Mouse (Mus musculus): ENCODE data around the gene Dnmt3l. TPM values are rescaled to one million over a fixed set of nuclear protein-coding genes. Genes with fewer than 3 reads are reported as not detected.
"Not testable (repeated sequence)": the region's sequence is repeated elsewhere in the genome, so short reads cannot be mapped to it uniquely, and the experiment has no call there.

Gene Dnmt3l
- not detected for total RNA-seq (2021)
- long read RNA-seq, experiment 1 = 0 reads
- long read RNA-seq, experiment 2 = 0 reads

DNA sequence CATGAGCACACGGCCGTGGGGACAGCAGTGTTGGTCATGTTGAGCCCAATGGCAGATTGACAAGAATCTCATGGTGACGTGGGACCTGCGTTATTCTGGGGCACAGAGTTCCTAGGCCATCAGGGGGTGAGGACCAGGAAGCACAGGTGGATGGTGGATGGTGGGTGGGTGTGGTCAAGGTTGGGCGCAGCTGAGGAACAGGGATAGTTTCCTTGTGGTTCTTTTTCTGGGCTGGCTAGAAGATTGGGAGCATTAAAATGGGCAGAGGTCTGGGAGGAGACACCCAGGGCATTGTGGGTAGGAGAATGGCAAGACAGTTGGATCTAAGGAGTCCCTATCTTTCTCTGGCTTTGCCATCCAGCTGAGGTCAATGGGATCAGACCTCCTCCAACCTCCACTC is at the start of gene Dnmt3l:
Gene Dnmt3l (plus strand): TSS at position 301 of the 400 bp plus-strand sequence.
- DNase-seq = no peak
- intact Hi-C loops (cut with DNase I; ENCODE audit: low total_unique reads) = no loop called here

- intact Hi-C loops (cut with DNase I; ENCODE audit: low total_unique reads) = no loop called here
- DNase-seq = no peak
These were observed 46.1 kb upstream of the Dnmt3l start for GRCm38 (mm10) chr10:77995639-77996038.

DNA sequence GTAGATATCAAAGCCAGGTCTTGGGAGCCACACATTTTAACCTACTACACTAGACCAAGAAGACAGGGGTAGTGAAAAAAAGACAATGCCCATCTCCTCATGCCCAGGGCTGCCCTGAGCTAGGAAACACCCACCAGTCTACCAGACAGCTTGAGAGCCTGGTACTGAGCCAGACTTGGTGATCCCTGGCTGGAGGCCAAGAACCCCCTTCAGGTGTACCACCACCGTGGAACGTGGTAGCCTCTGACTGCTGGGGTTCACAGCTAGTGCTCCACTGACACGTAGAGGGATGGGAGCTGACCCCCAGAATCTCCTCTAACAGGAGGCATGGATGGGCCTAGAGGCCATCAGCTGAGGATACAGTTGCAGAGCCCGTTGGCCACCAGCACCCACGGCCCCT is 41.5 kb upstream of the Dnmt3l start:
- intact Hi-C loops (cut with DNase I; ENCODE audit: low total_unique reads) = no loop called here
- no peak for DNase-seq

DNA sequence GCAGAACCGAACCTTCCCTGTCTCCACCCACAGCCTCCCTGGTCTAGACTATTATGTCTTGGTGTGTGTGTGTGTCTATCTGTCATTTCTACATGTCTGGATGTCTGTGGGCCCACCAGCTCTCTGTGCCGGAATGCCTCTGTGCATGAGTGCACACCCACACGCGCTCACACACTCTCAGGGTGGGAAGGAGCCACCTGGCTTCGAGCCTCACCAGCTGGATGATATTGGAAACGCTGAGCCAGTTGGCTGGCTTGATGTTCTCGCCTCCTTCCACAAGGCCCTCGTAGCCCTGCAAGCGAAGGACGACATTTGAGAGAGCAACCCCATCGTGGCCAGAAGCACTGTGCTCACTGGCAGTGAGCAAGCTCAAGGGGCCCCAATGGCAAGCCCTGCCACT is 40.0 kb upstream of the Dnmt3l start:
- intact Hi-C loops (cut with DNase I; ENCODE audit: low total_unique reads) = no loop called here
- peak; percentile 63 for DNase-seq

DNA sequence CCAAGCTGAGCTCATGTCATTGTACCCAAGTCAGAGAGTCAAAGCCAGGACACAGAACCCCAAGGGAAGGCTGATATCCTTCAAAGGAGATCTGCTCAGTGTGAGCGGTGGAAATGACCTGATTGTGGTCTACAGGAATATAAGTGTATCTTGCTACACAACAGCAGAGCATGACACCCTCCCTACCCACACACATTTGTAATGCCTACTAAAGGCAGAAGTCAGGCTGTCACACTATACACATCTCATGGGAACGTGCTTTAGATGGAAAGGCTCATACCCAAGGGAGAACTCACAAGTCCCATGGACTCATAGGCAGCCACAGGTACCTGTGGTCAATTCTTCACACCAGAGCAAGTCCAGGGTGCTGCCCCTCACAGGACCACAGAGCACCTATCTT is 39.4 kb upstream of the Dnmt3l start:
- intact Hi-C loops (cut with DNase I; ENCODE audit: low total_unique reads) = no loop called here
- DNase-seq = no peak

DNA sequence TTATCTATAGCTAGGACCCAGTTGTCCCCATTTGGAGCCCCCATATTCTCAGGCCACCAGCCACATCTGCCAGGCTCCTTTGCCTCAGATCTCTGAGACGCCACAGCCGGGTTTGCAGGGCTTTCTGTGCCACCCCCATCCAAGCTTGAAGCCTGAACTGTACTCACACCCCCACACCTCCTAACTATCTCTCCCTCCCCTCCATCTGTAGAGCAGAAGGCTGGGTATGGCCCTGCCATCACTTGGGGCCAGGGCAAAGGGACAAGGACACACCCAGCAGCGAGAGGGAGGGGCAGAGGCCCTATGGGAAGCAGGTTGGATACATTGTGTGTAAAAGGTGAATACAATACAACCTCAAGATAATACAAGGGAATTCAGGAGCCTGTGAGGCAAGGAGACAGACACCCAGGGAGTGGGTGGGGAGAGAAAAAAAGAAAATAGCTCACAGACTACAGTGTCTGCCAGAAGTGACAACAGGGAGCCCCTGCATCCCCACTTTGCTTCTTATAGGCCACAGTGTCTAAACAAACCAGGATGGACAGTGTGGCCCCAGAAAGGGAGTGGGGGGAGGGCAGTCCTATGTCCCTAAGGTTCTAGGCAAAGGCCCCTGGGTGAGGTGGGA is 37.2 kb upstream of the Dnmt3l start:
- intact Hi-C loops (cut with DNase I; ENCODE audit: low total_unique reads) = no loop called here
- no peak for DNase-seq

DNA sequence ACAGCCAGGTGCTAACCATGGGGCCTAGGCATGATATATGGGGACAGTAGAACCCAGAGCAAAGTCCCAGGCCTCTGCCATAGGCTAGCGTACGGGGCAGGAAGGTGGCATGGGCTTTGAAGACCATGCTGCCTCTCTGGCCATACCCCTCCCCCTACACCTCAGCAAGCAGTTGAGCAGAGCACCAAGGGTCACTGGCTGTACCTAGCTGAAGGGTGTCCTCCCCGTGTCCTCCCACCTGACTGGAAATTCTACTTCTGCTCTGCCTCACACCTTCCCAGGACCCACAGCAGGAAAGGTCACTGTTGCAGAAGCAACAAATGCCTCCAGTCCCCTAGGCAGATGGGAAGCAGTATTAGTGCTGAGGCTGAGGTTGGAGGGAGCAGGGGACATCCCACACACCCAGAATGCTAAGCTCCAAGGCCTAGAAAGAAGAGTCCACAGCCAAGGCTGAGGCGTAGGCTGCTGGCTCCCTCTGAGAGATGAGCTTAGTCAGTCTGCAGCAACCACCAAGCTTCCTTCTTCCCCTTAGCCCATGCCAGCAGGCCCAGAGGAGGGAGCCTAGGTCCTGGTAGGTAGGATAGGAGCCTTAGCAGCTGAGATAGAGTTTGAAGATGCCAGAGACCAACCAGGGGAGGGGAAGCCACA is 35.8 kb upstream of the Dnmt3l start:
- intact Hi-C loops (cut with DNase I; ENCODE audit: low total_unique reads) = no loop called here
- no peak for DNase-seq

DNA sequence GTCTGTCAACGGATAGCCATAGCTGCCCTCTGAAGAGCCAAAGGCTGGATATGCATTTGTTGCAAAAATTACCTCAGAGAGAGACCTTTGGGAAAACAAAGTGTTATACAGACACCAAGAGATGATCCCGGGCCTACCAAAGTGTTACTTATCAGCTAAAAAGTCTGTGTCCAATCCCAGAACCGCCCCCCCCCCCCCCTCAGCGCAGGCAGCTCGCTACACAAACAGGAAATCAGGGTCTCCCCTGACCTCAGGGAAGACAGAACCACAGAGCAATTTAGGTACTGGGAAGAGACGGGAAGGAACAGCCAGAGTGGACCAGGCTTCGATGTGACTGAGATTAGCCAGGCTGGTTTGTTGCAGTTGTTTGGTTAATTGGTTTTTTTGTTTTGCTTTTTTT is 34.5 kb upstream of the Dnmt3l start:
- DNase-seq = no peak
- intact Hi-C loops (cut with DNase I; ENCODE audit: low total_unique reads) = no loop called here

- no peak for DNase-seq
- intact Hi-C loops (cut with DNase I; ENCODE audit: low total_unique reads) = no loop called here
These were observed 33.6 kb upstream of the Dnmt3l start for GRCm38 (mm10) chr10:78008169-78008568.

DNA sequence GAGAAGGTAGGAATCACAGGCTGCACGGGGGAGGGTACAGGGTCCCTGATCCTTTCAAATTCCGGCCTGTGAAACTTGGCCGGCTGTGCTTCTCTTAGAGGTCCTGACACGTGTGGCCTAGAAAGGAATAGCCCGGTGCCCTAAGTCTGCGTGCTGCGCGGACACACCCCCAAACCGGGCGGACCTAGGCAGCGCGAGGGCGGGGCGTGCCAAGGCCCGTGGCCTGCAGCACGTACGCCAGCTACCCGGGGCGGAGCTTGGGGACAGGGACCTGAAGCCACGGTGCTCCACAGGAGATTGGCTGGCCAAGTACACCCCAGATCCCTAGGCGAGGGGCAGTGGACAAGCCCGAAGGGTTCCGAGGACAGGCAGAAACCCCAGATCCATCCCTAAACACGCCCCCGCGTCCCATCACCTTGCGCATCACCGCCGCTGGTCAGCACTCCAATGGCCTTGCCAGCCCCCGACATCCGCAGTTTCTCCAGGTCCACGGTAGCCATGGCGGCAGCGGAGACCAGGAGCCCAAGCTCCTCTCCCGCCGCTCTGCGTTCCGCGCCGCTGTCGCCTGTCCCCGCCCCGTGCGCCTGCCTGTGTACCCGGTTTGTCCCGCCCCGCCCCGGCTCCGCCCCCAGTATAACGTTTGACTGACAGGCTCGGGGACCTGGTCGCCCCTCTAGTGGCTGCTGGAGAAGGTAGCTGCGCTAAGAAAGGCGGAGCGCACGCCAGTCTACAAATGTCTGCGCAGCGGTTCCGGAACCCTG is 32.4 kb upstream of the Dnmt3l start:
- intact Hi-C loops (cut with DNase I; ENCODE audit: low total_unique reads) = no loop called here

GRCm38 (mm10) chr10:78009945-78010293 is 31.8 kb upstream of the Dnmt3l start, which contains the start of gene Pfkl:
Gene Pfkl, minus strand, starts transcription at chr10:78010083.
- intact Hi-C loops (cut with DNase I; ENCODE audit: low total_unique reads) = no loop called here
- DNase-seq = no peak

More for the DNA sequence above, 32.4 kb upstream of the Dnmt3l start:
- DNase-seq = peak; percentile 96

DNA sequence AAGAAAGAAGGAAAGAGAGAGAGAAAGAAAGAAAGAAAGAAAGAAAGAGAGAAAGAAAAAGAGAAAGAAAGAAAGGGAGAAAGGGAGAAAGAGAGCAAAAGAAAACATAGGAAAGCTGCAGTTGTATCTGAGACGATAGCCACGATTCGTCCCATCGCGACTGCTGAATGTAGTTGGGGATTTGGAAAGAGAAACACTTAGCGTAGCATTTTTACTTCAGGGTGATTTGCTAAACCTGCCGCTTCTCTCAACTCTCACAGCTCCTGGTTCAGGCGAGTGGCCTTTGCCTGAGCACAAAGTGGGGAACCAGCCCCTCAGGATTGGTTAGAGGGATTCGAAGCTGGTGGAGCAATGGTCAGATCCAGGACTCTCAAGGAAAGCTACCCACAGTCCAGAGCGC is 31.4 kb upstream of the Dnmt3l start:
- no peak for DNase-seq
- intact Hi-C loops (cut with DNase I; ENCODE audit: low total_unique reads) = no loop called here

DNA sequence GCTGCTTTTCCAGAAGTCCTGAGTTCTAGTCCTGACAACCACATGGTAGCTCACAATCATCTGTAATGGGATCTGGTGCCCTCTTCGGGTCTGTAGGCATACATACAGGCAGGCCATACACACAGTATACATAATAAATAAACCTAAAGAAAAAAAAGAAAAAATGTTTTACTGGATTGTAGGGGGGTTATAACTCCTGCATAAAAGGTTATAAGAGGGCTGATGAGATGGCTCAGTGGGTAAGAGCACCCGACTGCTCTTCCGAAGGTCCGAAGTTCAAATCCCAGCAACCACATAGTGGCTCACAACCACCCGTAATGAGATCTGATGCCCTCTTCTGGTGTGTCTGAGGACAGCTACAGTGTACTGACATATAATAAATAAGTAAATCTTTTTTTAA is 30.6 kb upstream of the Dnmt3l start:
- intact Hi-C loops (cut with DNase I; ENCODE audit: low total_unique reads); DNase-seq: not testable (repeated sequence)

DNA sequence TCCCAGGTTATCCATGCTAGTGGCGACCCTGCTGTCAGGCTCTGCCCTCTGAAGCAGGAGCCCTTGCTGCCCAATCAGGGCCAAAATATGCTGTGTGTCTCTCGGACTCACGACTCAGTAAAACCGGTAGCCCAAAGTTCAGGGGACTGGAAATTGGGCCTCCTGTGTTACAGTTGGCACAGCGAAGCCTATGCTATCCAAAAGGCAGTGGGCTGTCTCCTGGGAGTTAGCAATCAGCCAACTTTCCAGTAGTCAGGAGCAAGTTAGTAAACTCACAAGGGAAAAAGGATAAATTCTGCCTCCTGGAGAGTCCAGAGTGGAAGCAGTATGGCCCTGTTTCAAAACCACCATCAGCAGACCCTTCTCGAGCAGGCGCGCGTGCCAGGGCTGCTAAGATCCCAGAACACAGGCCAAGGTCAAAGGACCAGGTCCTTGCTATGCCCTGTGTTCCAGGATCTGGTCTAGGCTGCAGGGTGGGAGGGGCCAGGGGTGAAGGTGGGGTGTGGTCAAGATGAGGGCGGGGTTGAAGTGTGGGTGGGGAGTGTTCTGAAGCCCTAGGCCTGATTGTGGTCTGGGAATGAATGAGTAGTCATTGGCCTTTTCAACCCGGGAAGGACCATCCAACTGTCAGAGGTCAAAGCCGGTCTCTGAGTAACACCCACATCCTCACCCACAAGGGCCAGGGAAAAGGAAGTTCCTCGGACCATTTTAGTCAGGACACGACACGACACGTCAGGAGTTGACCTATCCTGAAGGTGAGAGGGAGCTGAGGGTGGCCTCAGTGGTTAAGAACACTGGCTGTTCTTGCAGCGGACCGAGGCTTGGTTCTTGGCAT is 28.9 kb upstream of the Dnmt3l start:
- DNase-seq = no peak
- intact Hi-C loops (cut with DNase I; ENCODE audit: low total_unique reads) = no loop called here

- intact Hi-C loops (cut with DNase I; ENCODE audit: low total_unique reads) = no loop called here
These were observed 26.3 kb upstream of the Dnmt3l start for GRCm38 (mm10) chr10:78015489-78015888.

GRCm38 (mm10) chr10:78016366-78016765 is 25.4 kb upstream of the Dnmt3l start:
- intact Hi-C loops (cut with DNase I; ENCODE audit: low total_unique reads) = no loop called here

More at GRCm38 (mm10) chr10:78015489-78015888, 26.3 kb upstream of the Dnmt3l start:
- no peak for DNase-seq

GRCm38 (mm10) chr10:78018797-78019203 is 22.9 kb upstream of the Dnmt3l start:
- intact Hi-C loops (cut with DNase I; ENCODE audit: low total_unique reads) = no loop called here
- peak; percentile 78 for DNase-seq

More at GRCm38 (mm10) chr10:78016366-78016765, 25.4 kb upstream of the Dnmt3l start:
- no peak for DNase-seq

- no peak for DNase-seq
- intact Hi-C loops (cut with DNase I; ENCODE audit: low total_unique reads) = no loop called here
These were observed 22.5 kb upstream of the Dnmt3l start for GRCm38 (mm10) chr10:78019291-78019690.

GRCm38 (mm10) chr10:78019984-78020383 is 21.8 kb upstream of the Dnmt3l start:
- intact Hi-C loops (cut with DNase I; ENCODE audit: low total_unique reads) = not testable (repeated sequence)

DNA sequence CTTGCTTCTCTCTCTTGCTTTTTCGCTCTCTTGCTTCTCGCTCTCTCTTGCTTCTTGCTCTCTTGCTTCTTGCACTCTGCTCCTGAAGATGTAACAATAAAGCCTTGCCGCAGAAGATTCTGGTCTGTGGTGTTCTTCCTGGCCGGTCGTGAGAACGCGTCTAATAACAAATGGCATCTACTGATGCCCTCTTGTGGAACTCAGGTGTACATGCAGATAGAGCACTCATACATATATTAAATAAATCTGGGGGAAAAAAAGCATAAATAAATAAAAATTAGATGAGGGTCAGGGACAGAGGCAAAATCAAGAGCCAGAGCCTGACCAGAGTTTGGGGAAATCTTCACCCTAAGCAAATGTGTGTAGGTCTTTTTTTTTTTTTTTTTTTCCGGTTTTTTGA is 16.3 kb upstream of the Dnmt3l start:
- not testable (repeated sequence) for DNase-seq
- intact Hi-C loops (cut with DNase I; ENCODE audit: low total_unique reads) = loop anchor here (5.0 kb wide), 1 partner anchor 137 kb away; no protein-coding TSS in a partner anchor

More at GRCm38 (mm10) chr10:78019984-78020383, 21.8 kb upstream of the Dnmt3l start:
- DNase-seq = not testable (repeated sequence)
